Mouse (Mus musculus) stomach, postnatal 0 days (tissue): Measurements from ENCODE around the gene Krt16. TPM values are rescaled to one million over a fixed set of nuclear protein-coding genes. Genes with fewer than 3 reads are reported as not detected.
A peak's percentile ranks its signal among the peaks of the same experiment; 100 is the strongest.

Experiments
- ATAC-seq: fragments of 200-750 bp; cut with Nextera tagmentation; 2 replicates; pipeline ENCODE4 v1.8.0; 2017; ENCODE audit not compliant: low FRiP score, low TSS enrichment
- DNase-seq: peaks from one replicate; pipeline ENCODE4 v3.0.0-alpha.2; 2016; ENCODE audit warnings: low spot score
- H3K27ac ChIP-seq: fragments of 300-500 bp; sonication (generic); replicated peaks from 2 replicates; pipeline ENCODE4 v1.5.1; 2014; ENCODE audit warnings: mild to moderate bottlenecking, control low read depth
- H3K27me3 ChIP-seq: fragments of 300-500 bp; sonication (generic); 2 replicates; pipeline ENCODE4 v1.6.1; 2014; ENCODE audit warnings: low read length; ENCODE audit not compliant: control insufficient read depth, insufficient read depth
- H3K36me3 ChIP-seq: fragments of 300-500 bp; sonication (generic); 2 replicates; pipeline ENCODE4 v1.6.1; 2014; ENCODE audit warnings: low read length, mixed read lengths; ENCODE audit not compliant: control insufficient read depth, insufficient read depth
- H3K4me1 ChIP-seq: fragments of 300-500 bp; sonication (generic); replicated peaks from 2 replicates; pipeline ENCODE4 v1.6.1; 2014; ENCODE audit warnings: antibody characterized with exemption; ENCODE audit not compliant: control insufficient read depth, insufficient read depth
- H3K4me2 ChIP-seq: fragments of 300-500 bp; sonication (generic); replicated peaks from 2 replicates; pipeline ENCODE4 v1.6.1; 2014; ENCODE audit warnings: low read depth, mild to moderate bottlenecking, control low read depth, moderate library complexity
- H3K4me3 ChIP-seq: fragments of 300-500 bp; sonication (generic); 2 replicates; pipeline ENCODE4 v1.5.1; 2014; ENCODE audit warnings: low read depth, low read length, control low read depth
- H3K9ac ChIP-seq: fragments of 300-500 bp; sonication (generic); 2 replicates; pipeline ENCODE4 v1.6.1; 2014; ENCODE audit warnings: mild to moderate bottlenecking, low read length, control low read depth, mixed read lengths
- H3K9me3 ChIP-seq: fragments of 300-500 bp; sonication (generic); 2 replicates; pipeline ENCODE4 v1.6.1; 2016; ENCODE audit warnings: low read length; ENCODE audit not compliant: control insufficient read depth
- CTCF ChIP-seq: IDR thresholded peaks from 2 replicates; pipeline ENCODE4 v1.5.1; 2016; ENCODE audit warnings: antibody characterized with exemption, low read depth, mild to moderate bottlenecking, moderate library complexity
- EP300 ChIP-seq: optimal IDR thresholded peaks from 2 replicates; pipeline ENCODE3; 2016; ENCODE audit warnings: antibody characterized with exemption
- WGBS: fragments of 180-500 bp; shearing (Covaris S2); extraction: QIAGEN DNeasy Blood & Tissue Kit; methylation state at CpG from one replicate; pipeline ENCODE4 v1.1.7; 2014; 5-methylcytosine and 5-hydroxymethylcytosine counted together
- polyA plus RNA-seq: library from polyadenylated mRNA; unstranded; fragments of >200 nt; fragmentation: Nextera tagmentation; extraction: Ambion mirVana; gene quantifications from 2 replicates; pipeline ENCODE4 v1.2.1, GENCODE M21; 2015

Gene Krt16
- polyA plus RNA-seq, 1 experiment from 2014 or later = 2.1 TPM

- no peak; the same call in 1 of the 2 replicates for ATAC-seq
- Histone ChIP-seq H3K9me3 (no peaks in the 10 kb centered on the region), H3K36me3 (no peaks in the 10 kb centered on the region), H3K27ac (no peak overlapping the region), H3K4me2 (no peak overlapping the region), H3K4me3 (no peak overlapping the region), H3K4me1 (no peaks in the 10 kb centered on the region), H3K9ac (no peak overlapping the region), H3K27me3 (no peaks in the 10 kb centered on the region)
- 19% methylated on average over 13 of the region's 13 CpGs for WGBS
- DNase-seq = no peak
- TF ChIP-seq EP300 = no peak
- TF ChIP-seq CTCF = no peak
Observed at GRCm38 (mm10) chr11:100262058-100262980, 13.6 kb upstream of the Krt16 start.

DNA sequence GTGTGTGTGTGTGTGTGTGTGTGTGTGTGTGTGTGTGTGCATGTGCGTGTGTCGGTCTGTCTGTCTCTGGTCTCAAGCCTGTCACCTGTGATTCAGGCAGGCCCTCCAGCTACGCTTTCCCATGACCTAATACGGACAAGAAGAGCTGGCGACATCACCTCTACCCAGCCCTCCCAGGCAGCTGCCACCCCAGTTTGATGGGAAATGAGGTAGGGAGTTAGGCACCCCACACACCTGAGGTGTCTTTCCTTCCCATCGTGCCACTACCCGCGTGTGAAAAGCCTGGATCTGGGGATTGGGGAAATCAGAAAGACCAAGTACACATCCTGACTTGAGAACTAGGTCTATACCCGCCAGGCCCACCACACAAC is 12.5 kb upstream of the Krt16 start:
- TF ChIP-seq EP300 = no peak
- no peak for TF ChIP-seq CTCF
- no peaks in the 10 kb centered on the region for H3K27me3 ChIP-seq
- no peak overlapping the region for H3K4me3 ChIP-seq
- WGBS = 74% methylated on average over 9 of the region's 9 CpGs
- no peak overlapping the region for H3K4me2 ChIP-seq
- DNase-seq (no peak), ATAC-seq (no peak)
- no peaks in the 10 kb centered on the region for H3K36me3 ChIP-seq
- no peaks in the 10 kb centered on the region for H3K9me3 ChIP-seq
- no peak overlapping the region for H3K9ac ChIP-seq
- no peaks in the 10 kb centered on the region for H3K4me1 ChIP-seq
- H3K27ac ChIP-seq = peak overlapping the region; percentile 24; the same call in 1 of the 2 replicates

GRCm38 (mm10) chr11:100260514-100261234 is 12.0 kb upstream of the Krt16 start, which contains the start of gene Krt17:
Krt17 (minus strand) TSS chr11:100261029.
- H3K4me2 ChIP-seq = peak within 1 kb of the TSS; percentile 25
- DNase-seq (no peak), ATAC-seq (no peak)
- H3K27ac ChIP-seq = peak within 1 kb of the TSS; percentile 24; the same call in 1 of the 2 replicates
- no peak within 1 kb of the TSS for H3K9ac ChIP-seq
- H3K27me3 ChIP-seq = no peaks in the 10 kb centered on the region
- H3K4me3 ChIP-seq = no peak within 1 kb of the TSS
- no peaks in the 10 kb centered on the region for H3K4me1 ChIP-seq
- TF ChIP-seq CTCF = no peak
- TF ChIP-seq EP300 = no peak
- WGBS = 71% methylated on average over 20 of the region's 21 CpGs
- H3K36me3 ChIP-seq = no peaks in the 10 kb centered on the region
- H3K9me3 ChIP-seq = no peaks in the 10 kb centered on the region

GRCm38 (mm10) chr11:100259079-100259478 is 10.4 kb upstream of the Krt16 start:
- Histone ChIP-seq H3K4me1 (no peaks in the 10 kb centered on the region), H3K36me3 (no peaks in the 10 kb centered on the region), H3K27ac (no peak overlapping the region), H3K9me3 (no peaks in the 10 kb centered on the region), H3K9ac (no peak overlapping the region), H3K27me3 (no peaks in the 10 kb centered on the region), H3K4me3 (no peak overlapping the region), H3K4me2 (no peak overlapping the region)
- DNase-seq = no peak
- WGBS = 91% methylated on average over 9 of the region's 9 CpGs
- TF ChIP-seq CTCF = no peak
- no peak for ATAC-seq

DNA sequence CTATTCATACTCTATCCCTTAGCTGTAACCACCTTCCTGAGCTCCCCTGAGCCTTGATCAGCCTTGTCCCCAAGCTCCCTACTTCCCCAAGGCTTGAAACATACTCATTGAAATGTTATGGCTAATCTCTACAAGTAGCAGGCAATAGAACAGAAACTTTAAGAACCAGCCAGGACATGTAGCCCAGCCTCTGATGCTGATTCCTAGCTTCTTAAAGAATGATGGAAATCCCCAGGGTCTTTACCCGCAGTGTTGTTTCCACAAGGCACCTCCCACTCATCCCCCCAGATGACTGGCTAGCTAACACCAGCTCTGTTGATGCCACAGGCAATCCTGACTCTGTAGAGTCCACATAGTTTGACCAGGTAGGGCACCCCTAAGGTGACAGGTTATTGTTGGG is 9.3 kb upstream of the Krt16 start:
- ATAC-seq (no peak), DNase-seq (no peak)
- Histone ChIP-seq H3K9me3 (no peaks in the 10 kb centered on the region), H3K27ac (no peak overlapping the region), H3K9ac (no peak overlapping the region), H3K4me1 (no peaks in the 10 kb centered on the region), H3K4me3 (no peak overlapping the region), H3K4me2 (no peak overlapping the region), H3K27me3 (no peaks in the 10 kb centered on the region), H3K36me3 (no peaks in the 10 kb centered on the region)
- TF ChIP-seq EP300 (no peak), CTCF (no peak)
- WGBS = 94% methylated on average over 1 of the region's 1 CpGs

DNA sequence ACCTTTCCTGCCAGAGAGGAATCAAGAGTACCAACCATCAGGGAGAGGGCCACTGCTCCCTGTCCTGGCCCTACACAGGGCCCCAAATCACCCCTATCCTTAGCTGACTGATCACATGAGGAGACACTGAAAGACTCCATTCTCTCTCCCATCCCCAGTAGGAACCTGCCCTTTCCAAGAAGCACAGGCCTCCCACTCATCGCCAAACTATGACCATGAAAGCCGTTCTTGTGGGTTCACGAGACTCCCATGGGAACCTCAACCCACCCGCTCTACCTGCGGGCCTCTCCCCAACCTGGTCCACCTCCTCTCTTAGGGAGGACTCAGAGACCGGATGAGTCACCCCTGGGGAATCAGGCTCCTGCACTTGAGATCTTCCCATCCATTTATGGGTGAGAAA is 6.8 kb upstream of the Krt16 start:
- 76% methylated on average over 6 of the region's 6 CpGs for WGBS
- Histone ChIP-seq H3K4me2 (no peak overlapping the region), H3K27me3 (no peaks in the 10 kb centered on the region), H3K9ac (no peak overlapping the region), H3K36me3 (no peaks in the 10 kb centered on the region), H3K4me3 (no peak overlapping the region), H3K9me3 (no peaks in the 10 kb centered on the region), H3K27ac (no peak overlapping the region), H3K4me1 (no peaks in the 10 kb centered on the region)
- DNase-seq (no peak), ATAC-seq (no peak)
- TF ChIP-seq EP300 = no peak
- TF ChIP-seq CTCF = no peak
